Mouse (Mus musculus) CD8-positive naive resting alpha-beta T cell, adult 57 days (primary cell): ENCODE measurements around the gene 4931417E11Rik. TPM values are rescaled to one million over a fixed set of nuclear protein-coding genes. Genes with fewer than 3 reads are reported as not detected.

Experiments
- total RNA-seq: library from RNA; stranded (reverse); gene quantifications from one replicate; pipeline ENCODE4 v1.2.4, GENCODE M21; 2023

4931417E11Rik gene
- total RNA-seq, result not detected

DNA sequence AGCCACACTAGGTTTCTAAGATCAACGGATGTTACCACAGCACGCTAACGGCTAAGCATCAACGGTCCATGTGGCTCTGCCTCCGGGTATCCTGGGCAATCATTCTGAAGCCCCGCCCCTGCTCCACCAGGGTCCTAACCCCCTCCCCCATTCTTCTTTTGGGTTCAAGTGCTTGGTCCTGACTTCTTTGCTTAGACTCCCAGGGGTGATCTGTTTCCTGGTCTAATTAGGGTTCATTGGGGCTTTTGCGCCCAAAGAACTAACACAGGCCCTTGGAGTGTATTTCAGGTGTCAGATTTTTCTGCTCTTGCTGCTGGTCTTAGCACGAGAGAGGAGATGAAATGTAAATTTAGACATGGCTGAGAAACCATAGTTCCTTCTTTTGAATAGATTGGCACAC, at the start of gene 4931417E11Rik:
4931417E11Rik (minus strand) TSS at position 101 of the 400 bp plus-strand sequence.

Other genes with a start within 250 kb of the 4931417E11Rik start
- not detected for gene Dnah6, start 248.0 kb downstream of the 4931417E11Rik start, total RNA-seq
- 39.4 TPM for gene Suclg1, start 221.3 kb downstream of the 4931417E11Rik start, total RNA-seq